Mouse (Mus musculus) 416B (cell line): ENCODE results near the gene Dap.

Experiments used
- DNase-seq: peaks from one replicate; pipeline ENCODE4 v3.0.0; 2011; ENCODE audit warnings: low read depth

The Dap gene

GRCm38 (mm10) chr15:31302293-31302990 lies 78.3 kb downstream of the Dap start:
- DNase-seq = no peak

DNA sequence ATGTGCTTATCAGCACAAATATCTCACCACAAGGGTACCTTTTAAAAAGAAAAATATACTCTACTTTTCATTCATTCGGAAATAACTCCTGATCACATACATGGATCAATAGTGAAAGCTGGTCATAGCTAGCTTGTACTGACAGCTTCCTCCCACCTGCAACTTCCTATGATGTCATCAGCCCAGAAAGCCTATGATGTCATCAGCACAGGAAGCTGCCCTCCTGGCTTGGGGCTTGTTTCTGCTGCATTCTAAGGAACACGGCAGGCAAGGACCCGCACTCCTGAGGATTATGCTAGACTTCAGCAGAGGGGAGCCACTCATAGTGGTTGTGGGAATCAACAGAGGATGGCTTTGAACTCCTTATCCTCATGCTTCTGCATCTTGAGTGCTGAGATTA lies 80.2 kb downstream of the Dap start:
- no peak for DNase-seq

GRCm38 (mm10) chr15:31305181-31305580 lies 81.1 kb downstream of the Dap start:
- DNase-seq = no peak

DNA sequence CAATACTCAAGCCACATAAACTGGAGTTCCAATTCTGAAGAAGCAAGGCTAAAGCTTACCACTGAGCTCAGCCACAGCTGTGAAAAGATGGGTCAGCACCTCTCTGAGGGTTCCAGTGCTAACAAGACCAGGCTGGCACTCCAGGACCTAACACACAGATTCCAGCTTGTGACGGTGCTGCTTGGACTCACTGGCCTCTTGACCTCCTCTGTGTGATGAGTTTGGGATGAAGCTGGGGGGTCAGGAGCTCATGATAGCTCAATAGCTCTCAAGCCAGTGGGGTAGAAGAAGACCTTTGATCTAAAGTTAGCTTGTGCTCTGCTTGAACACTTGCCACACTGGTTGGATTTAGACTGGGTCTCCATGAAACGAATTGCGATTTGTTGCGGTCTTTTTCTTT lies 82.6 kb downstream of the Dap start:
- no peak for DNase-seq

DNA sequence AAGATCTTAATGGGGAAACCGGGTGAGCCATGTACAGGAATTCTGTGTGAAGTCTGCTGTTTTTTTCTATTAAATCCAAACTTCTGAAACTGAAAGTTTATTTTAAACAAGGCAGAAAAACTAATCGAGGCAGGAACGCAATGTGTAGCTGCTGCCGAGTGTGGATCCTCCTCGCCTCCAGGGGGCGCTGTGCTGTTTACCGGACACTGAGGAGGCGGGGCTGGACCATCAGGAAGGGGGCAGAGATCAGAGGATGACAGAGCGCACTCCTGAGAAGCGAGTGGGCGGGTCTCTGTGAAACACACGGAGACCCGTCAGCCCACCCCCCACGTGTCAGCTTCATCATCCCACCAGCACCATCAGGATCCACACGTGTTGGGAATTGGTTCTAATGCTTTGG lies 85.4 kb downstream of the Dap start:
- no peak for DNase-seq

DNA sequence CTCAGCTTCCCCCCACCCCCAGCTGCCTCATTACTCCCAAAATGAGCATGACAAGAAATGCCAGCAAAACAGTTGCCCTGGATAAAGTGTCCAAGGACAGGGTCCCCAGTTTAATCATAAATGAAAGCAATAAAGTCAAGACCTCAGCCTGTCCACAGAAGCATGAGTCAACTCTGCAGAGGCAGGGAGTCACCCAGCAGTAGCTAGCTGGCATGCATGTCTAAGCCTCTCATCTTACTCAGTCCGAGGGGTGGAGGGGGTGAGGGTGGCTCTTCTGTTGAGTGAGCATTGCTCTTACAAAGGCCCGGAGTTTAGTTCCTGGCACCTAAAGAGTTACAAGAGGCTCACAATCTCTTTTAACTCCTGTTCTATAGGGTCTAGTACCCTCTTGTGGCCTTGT lies 87.9 kb downstream of the Dap start:
- DNase-seq = no peak

DNA sequence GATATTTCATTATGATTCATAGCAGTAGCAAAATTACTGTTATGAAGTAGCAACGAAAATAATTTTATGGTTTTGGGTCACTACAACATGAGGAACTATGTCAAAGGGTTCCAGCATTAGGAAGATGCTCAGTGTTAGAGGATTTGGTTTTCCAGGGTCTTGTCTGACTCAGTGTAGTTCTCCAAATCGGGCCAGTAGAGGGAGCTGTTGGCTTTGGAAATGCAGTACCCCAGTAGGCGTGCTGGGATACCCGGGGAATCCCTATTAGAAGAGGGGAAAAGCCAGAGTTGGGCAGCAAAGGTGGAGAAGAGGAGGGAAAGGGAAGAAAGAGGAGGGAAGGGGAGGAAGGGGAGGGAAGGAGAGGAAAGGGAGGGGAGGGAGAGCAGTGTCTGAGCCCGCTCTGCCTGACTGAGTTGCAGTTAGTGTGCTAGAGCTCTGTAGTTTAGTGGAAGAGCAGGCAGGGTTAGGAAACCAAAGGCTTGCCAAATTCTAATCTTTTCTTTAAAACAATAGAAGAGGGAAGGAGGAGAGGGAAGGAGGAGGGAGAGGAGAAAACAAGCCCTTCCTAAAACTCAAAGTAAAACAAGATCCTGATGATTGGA lies 91.6 kb downstream of the Dap start:
- DNase-seq = peak; percentile 80

DNA sequence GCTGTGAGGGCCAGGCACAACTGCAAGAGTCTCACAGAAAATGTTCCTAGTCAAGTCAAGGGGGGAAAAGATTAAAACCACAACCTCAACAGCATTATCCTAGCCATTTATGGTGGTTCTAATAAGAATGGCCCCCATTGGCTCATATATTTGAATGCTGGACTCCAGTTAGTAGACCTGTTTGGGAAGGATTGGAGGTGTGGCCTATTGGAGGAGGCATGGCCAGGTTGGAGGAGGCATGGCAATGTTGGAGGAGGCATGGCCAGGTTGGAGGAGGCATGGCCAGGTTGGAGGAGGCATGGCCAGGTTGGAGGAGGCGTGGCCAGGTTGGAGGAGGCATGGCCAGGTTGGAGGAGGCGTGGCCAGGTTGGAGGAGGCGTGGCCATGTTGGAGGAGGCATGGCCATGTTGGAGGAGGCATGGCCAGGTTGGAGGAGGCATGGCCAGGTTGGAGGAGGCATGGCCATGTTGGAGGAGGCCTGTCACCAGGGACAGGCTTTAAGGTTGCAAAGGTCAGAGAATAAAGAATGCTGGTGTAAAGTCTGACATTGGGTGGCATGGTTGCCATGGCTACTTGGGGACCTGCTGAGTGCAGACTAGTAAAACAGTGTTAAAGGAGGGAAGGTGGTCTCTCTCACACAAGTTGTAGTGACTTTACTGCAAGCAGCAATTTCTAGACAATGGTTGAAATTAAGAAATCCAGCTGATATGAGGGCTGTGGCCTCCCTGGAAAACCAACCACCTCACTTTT lies 93.1 kb downstream of the Dap start:
- DNase-seq = no peak

- DNase-seq = peak; percentile 31
Observed at GRCm38 (mm10) chr15:31318158-31318955, 94.2 kb downstream of the Dap start.

DNA sequence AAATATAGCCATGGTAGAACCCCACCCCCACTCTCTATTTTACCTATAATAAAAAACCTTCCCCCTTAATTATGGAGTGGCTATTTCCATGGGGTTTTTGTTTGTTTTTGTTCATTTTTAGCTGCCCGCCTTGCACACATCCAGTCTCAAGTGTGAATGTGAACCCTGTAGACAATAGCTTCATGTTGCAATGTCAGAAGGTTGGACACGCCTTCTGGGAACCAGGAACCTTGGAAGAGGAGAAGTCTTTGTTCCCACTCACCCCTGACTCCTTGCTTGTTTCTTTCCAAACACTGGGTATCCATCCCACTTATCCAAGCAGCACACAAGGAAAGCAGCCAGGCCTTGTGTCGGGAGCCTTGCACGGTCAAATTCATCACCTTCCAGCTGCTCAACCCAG lies 94.9 kb downstream of the Dap start:
- DNase-seq = no peak

DNA sequence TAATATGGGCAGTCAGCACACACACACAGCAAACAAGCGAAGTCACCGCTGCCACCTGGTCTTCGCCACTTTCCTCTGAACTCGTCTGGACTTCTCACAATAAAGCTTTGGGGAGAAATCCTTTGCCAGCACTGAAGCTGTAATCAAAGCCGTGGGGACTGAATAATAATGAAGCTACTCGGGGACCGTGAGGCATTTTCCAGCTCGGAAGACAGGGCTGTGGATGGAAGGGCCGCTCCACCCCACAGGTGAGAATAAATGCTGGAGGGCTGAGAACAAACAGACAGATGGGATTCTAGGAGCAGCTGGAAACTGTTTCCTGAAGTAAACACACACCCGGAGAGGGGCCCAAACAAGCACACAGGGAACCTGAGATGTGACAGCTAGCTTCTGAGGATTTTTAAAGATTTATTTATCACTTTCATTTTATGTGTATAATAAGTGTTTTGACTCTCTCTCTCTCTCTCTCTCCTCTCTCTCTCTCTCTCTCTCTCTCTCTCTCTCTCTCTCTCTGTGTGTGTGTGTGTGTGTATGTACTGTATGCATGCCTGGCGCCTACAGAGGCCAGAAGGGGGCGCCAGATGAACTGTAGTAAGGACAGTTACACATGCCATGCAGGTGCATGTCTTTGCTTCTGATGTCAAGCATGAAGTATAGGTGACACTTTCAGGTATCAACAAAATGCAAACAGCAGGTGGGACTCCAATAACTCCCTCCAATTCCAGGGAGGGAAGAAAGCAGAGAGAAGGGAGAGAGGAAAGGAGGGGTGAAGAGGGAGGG lies 96.7 kb downstream of the Dap start:
- DNase-seq = no peak

DNA sequence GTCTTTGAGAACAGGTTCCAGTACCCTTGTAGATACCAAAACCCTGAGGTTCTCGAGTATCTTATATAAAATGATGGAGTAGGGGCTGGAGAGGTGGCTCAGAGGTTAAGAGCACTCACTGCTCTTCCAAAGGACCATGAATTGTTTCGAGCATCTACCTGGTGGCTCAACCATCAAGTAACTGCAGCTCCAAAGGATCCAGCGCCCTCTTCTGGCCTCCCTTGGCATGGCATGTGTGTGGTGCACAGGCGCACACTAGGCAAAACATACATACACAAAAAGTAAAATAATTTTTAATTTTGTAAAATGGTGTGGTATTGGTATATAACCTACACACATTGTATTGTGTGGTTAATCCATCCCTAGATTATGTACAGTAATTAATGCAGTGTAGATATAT lies 99.6 kb downstream of the Dap start:
- DNase-seq = no peak
